Mouse (Mus musculus): ENCODE results near the gene Il17d. TPM values are rescaled to one million over a fixed set of nuclear protein-coding genes. Genes with fewer than 3 reads are reported as not detected.
A peak's percentile ranks its signal among the peaks of the same experiment; 100 is the strongest.

Gene Il17d
- polyA plus RNA-seq, 1 experiment from 2014 or later = 7.2 TPM

DNA sequence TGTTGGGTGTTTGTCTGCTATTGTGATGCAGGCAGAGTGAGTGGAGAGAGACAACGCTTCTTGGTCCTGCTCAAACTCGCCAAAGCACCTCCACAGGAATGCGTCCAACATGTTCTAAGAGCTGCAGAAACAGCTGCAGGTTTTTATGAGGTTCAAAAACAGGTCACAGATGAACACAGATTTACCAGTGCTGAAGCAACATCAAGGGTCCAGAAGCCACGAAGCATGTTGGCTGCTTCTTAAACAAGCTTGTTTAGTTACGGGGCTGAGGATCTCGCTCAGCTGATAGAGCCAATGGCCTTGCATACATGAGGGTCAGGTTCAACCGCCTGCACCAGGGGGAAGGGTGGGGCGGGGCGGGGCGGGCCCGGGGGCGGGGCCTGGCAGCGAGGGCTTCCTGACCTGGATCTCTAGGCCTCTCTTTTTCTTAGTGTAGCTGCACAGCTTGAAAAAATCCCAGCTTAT, 22.0 kb downstream of the Il17d start:
- H3K27ac ChIP-seq (ENCODE audit: low read depth, low read length) = no peak overlapping the region; the same call in 1 of the 2 replicates
- H3K4me3 ChIP-seq (ENCODE audit: low read depth, low read length) = no peak overlapping the region
- H3K4me1 ChIP-seq (replicated peaks; ENCODE audit: control insufficient read depth, insufficient read depth, low read length) = no peaks in the 10 kb centered on the region
- H3K9ac ChIP-seq (ENCODE audit: low read depth, low read length) = no peak overlapping the region
- peaks cover 20% of the 10 kb centered on the region for H3K36me3 ChIP-seq (ENCODE audit: control insufficient read depth, insufficient read depth)
- peak; percentile 68 for ATAC-seq
- no peak for TF ChIP-seq CTCF (IDR thresholded peaks at IDR 0.05; ENCODE audit: low read depth)
- no peaks in the 10 kb centered on the region for H3K9me3 ChIP-seq (ENCODE audit: control insufficient read depth)
- WGBS = 16% methylated on average over 13 of the region's 13 CpGs
- H3K27me3 ChIP-seq (replicated peaks; ENCODE audit: control insufficient read depth, insufficient read depth, low read length) = no peaks in the 10 kb centered on the region
- peak overlapping the region; percentile 14; the same call in 1 of the 2 replicates for H3K4me2 ChIP-seq (replicated peaks; ENCODE audit: low read depth)

DNA sequence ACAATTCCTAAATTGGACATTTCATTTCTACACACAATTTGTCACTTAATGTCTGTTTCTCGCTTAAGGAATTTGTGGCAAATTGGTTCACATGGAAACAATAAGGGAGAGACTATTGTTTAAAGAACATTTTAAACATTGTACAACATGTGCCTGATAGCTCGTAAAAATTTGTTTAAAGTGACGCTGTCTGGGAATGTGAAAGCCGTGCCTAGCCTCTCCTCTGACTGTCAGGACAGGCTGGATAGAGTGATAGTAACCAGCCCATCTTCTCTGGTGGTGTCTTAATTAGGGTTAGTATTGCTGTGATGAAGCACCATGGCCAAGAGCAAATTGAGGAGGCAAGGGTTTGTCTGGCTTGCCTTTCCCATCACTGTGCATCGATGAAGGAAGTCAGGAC, 22.5 kb downstream of the Il17d start:
- peaks cover 20% of the 10 kb centered on the region for H3K36me3 ChIP-seq (ENCODE audit: control insufficient read depth, insufficient read depth)
- WGBS = 48% methylated on average over 5 of the region's 5 CpGs
- no peaks in the 10 kb centered on the region for H3K4me1 ChIP-seq (replicated peaks; ENCODE audit: control insufficient read depth, insufficient read depth, low read length)
- ATAC-seq = 0 out of 2 replicates have a peak, but pooled peaks have one; percentile 46
- no peak for TF ChIP-seq CTCF (IDR thresholded peaks at IDR 0.05; ENCODE audit: low read depth)
- H3K9me3 ChIP-seq (ENCODE audit: control insufficient read depth) = no peaks in the 10 kb centered on the region
- no peak overlapping the region for H3K27ac ChIP-seq (ENCODE audit: low read depth, low read length)
- no peak overlapping the region for H3K4me2 ChIP-seq (replicated peaks; ENCODE audit: low read depth)
- no peaks in the 10 kb centered on the region for H3K27me3 ChIP-seq (replicated peaks; ENCODE audit: control insufficient read depth, insufficient read depth, low read length)
- H3K4me3 ChIP-seq (ENCODE audit: low read depth, low read length) = no peak overlapping the region
- no peak overlapping the region for H3K9ac ChIP-seq (ENCODE audit: low read depth, low read length)

DNA sequence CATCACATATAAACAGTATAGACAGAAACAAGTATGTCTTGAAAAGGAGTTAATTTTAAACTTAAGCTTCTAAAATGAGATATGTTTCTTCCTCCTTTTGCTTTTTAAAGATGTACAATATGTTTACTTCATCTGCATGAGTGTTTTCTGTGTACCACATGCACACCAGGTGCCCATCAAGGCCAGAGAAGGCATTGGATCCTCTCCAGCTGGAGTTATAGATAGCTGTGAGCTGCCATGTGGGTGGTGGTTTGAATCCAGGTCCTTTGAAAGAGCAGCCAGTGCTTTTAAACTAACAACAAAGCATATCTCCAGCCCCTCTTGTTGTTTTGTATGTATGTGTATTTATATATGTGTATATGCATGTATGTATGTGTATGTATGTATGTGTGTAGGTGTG, 28.4 kb downstream of the Il17d start:
- no peak overlapping the region for H3K9ac ChIP-seq (ENCODE audit: low read depth, low read length)
- no peaks in the 10 kb centered on the region for H3K9me3 ChIP-seq (ENCODE audit: control insufficient read depth)
- no peak for TF ChIP-seq CTCF (IDR thresholded peaks at IDR 0.05; ENCODE audit: low read depth)
- H3K4me1 ChIP-seq (replicated peaks; ENCODE audit: control insufficient read depth, insufficient read depth, low read length) = no peaks in the 10 kb centered on the region
- no peak for ATAC-seq
- peaks cover 20% of the 10 kb centered on the region for H3K36me3 ChIP-seq (ENCODE audit: control insufficient read depth, insufficient read depth)
- H3K4me3 ChIP-seq (ENCODE audit: low read depth, low read length) = no peak overlapping the region
- H3K27ac ChIP-seq (ENCODE audit: low read depth, low read length) = no peak overlapping the region
- H3K27me3 ChIP-seq (replicated peaks; ENCODE audit: control insufficient read depth, insufficient read depth, low read length) = no peaks in the 10 kb centered on the region
- no peak overlapping the region for H3K4me2 ChIP-seq (replicated peaks; ENCODE audit: low read depth)

DNA sequence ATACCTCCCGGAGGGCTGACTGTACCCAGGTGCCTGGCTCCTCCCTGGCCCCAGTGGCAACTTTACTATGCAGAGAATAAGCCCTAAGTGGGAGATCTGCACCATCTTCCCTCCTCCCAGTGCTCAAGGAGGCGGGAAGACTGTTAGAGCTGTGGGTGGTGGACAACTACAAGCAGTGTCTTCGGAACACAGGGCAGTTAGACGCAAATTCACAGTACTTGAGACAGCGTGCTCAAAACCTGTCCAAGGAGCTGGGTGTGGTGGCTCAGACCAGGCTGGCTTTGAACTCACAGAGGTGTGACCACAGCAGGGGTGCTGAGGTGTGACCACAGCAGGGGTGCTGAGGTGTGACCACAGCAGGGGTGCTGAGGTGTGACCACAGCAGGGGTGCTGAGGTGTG, 29.9 kb downstream of the Il17d start:
- no peak for TF ChIP-seq CTCF (IDR thresholded peaks at IDR 0.05; ENCODE audit: low read depth)
- H3K9me3 ChIP-seq (ENCODE audit: control insufficient read depth) = no peaks in the 10 kb centered on the region
- H3K27ac ChIP-seq (ENCODE audit: low read depth, low read length) = no peak overlapping the region
- peaks cover 10% of the 10 kb centered on the region; the same call in 1 of the 2 replicates for H3K36me3 ChIP-seq (ENCODE audit: control insufficient read depth, insufficient read depth)
- H3K4me3 ChIP-seq (ENCODE audit: low read depth, low read length) = no peak overlapping the region
- no peak overlapping the region for H3K4me2 ChIP-seq (replicated peaks; ENCODE audit: low read depth)
- no peak overlapping the region for H3K9ac ChIP-seq (ENCODE audit: low read depth, low read length)
- no peak for ATAC-seq
- 92% methylated on average over 5 of the region's 5 CpGs for WGBS
- no peaks in the 10 kb centered on the region for H3K4me1 ChIP-seq (replicated peaks; ENCODE audit: control insufficient read depth, insufficient read depth, low read length)
- no peaks in the 10 kb centered on the region for H3K27me3 ChIP-seq (replicated peaks; ENCODE audit: control insufficient read depth, insufficient read depth, low read length)

DNA sequence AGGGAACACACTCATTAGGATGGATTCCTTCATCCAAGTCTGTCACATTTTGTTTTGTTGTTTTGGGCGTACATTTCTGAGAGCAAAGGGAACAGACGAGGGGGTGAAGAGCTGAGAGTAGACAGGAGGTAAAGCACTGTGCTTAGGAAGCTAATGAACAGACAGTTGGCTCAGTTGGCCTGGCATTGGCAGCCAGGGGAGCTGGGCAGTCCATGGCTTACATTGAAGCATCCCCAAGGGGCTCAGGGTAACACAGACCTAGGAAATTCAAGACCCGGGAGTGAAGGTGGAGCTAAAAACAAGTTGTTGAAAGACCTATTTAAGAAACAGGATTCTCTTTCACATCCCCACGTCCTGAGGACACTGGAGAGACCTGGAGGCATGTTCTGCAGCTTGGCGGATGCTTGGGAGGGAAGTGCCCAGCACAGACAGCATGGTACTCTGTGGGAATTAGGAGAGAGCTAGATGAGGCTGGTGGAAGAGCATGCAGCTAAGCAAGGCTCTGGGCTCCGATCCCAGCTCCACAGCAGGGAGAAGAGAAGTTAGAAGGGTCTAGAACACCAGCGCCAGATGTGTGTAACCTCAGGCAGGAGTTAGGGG, 31.0 kb downstream of the Il17d start:
- no peaks in the 10 kb centered on the region for H3K27me3 ChIP-seq (replicated peaks; ENCODE audit: control insufficient read depth, insufficient read depth, low read length)
- H3K36me3 ChIP-seq (ENCODE audit: control insufficient read depth, insufficient read depth) = peaks cover 4% of the 10 kb centered on the region; the same call in 1 of the 2 replicates
- no peak overlapping the region for H3K9ac ChIP-seq (ENCODE audit: low read depth, low read length)
- H3K4me1 ChIP-seq (replicated peaks; ENCODE audit: control insufficient read depth, insufficient read depth, low read length) = no peaks in the 10 kb centered on the region
- no peak for TF ChIP-seq CTCF (IDR thresholded peaks at IDR 0.05; ENCODE audit: low read depth)
- H3K27ac ChIP-seq (ENCODE audit: low read depth, low read length) = no peak overlapping the region
- no peak overlapping the region for H3K4me2 ChIP-seq (replicated peaks; ENCODE audit: low read depth)
- ATAC-seq = no peak
- WGBS = 91% methylated on average over 7 of the region's 7 CpGs
- H3K4me3 ChIP-seq (ENCODE audit: low read depth, low read length) = no peak overlapping the region
- H3K9me3 ChIP-seq (ENCODE audit: control insufficient read depth) = no peaks in the 10 kb centered on the region

DNA sequence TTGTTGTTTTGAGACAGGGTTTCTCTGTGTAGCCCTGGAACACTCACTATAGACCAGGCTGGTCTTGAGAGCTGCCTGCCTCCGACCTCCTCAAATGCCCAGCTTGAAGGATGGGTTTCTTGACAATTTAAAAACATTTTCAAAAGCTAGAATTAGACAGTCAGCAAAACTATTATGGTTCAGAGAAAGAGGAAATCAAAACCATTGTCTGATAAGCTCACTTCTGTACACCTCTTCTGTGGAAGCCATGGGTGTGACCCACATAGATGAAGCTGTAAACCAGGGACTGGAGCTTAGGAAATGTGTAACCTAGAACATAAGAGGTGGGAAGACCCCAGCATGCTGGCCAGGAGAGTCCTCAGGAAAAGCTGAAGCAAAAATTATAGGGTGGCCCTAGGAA, 32.3 kb downstream of the Il17d start:
- H3K4me1 ChIP-seq (replicated peaks; ENCODE audit: control insufficient read depth, insufficient read depth, low read length) = no peaks in the 10 kb centered on the region
- no peak overlapping the region for H3K4me3 ChIP-seq (ENCODE audit: low read depth, low read length)
- WGBS = 86% methylated on average over 1 of the region's 1 CpGs
- no peak for ATAC-seq
- H3K36me3 ChIP-seq (ENCODE audit: control insufficient read depth, insufficient read depth) = peaks cover 4% of the 10 kb centered on the region; the same call in 1 of the 2 replicates
- no peak overlapping the region for H3K27ac ChIP-seq (ENCODE audit: low read depth, low read length)
- TF ChIP-seq CTCF (IDR thresholded peaks at IDR 0.05; ENCODE audit: low read depth) = no peak
- H3K4me2 ChIP-seq (replicated peaks; ENCODE audit: low read depth) = no peak overlapping the region
- H3K27me3 ChIP-seq (replicated peaks; ENCODE audit: control insufficient read depth, insufficient read depth, low read length) = no peaks in the 10 kb centered on the region
- H3K9me3 ChIP-seq (ENCODE audit: control insufficient read depth) = no peaks in the 10 kb centered on the region
- H3K9ac ChIP-seq (ENCODE audit: low read depth, low read length) = no peak overlapping the region
